Mouse (Mus musculus) forebrain, postnatal 0 days (tissue): ENCODE data around the gene Oit3. TPM values are rescaled to one million over a fixed set of nuclear protein-coding genes. Genes with fewer than 3 reads are reported as not detected.
A peak's percentile ranks its signal among the peaks of the same experiment; 100 is the strongest.

Experiments
- ATAC-seq: fragments of 200-750 bp; cut with Nextera tagmentation; 2 replicates; pipeline ENCODE4 v1.8.0; 2017; ENCODE audit warnings: mild to moderate bottlenecking, moderate library complexity
- DNase-seq: peaks from one replicate; pipeline ENCODE4 v3.0.0-alpha.2; 2015
- H3K27ac ChIP-seq: fragments of 300-500 bp; sonication (generic); 2 replicates; pipeline ENCODE4 v1.5.1; 2014; ENCODE audit warnings: low read depth, mild to moderate bottlenecking, antibody characterized with exemption, low read length, moderate library complexity, mixed read lengths
- H3K27me3 ChIP-seq: fragments of 300-500 bp; sonication (generic); 2 replicates; pipeline ENCODE4 v1.6.1; 2014; ENCODE audit warnings: mild to moderate bottlenecking, low read length, mixed read lengths; ENCODE audit not compliant: insufficient read depth
- H3K36me3 ChIP-seq: fragments of 300-500 bp; sonication (generic); 2 replicates; pipeline ENCODE4 v1.6.1; 2014; ENCODE audit warnings: mild to moderate bottlenecking, moderate library complexity; ENCODE audit not compliant: insufficient read depth
- H3K4me1 ChIP-seq: fragments of 300-500 bp; sonication (generic); 2 replicates; pipeline ENCODE4 v1.6.1; 2014; ENCODE audit warnings: antibody characterized with exemption; ENCODE audit not compliant: insufficient read depth
- H3K4me2 ChIP-seq: fragments of 300-500 bp; sonication (generic); 2 replicates; pipeline ENCODE4 v1.6.1; 2014; ENCODE audit warnings: low read depth, mild to moderate bottlenecking, moderate library complexity
- H3K4me3 ChIP-seq: fragments of 300-500 bp; sonication (generic); 2 replicates; pipeline ENCODE4 v1.5.1; 2014; ENCODE audit warnings: low read depth, low read length, mixed read lengths
- H3K9ac ChIP-seq: fragments of 300-500 bp; sonication (generic); 2 replicates; pipeline ENCODE4 v1.6.1; 2014; ENCODE audit warnings: mild to moderate bottlenecking
- H3K9me3 ChIP-seq: fragments of 300-500 bp; sonication (generic); 2 replicates; pipeline ENCODE4 v1.6.1; 2016; ENCODE audit warnings: low read length
- CTCF ChIP-seq: sonication (generic); IDR thresholded peaks from 2 replicates; pipeline ENCODE4 v1.5.1; 2016; ENCODE audit warnings: antibody characterized with exemption, control low read depth, low read depth
- WGBS: fragments of 180-500 bp; shearing (Covaris S2); extraction: QIAGEN DNeasy Blood & Tissue Kit; methylation state at CpG from one replicate; pipeline ENCODE4 v1.1.7; 2014; 5-methylcytosine and 5-hydroxymethylcytosine counted together
- polyA plus RNA-seq: library from polyadenylated mRNA; unstranded; fragments of >200 nt; fragmentation: Nextera tagmentation; extraction: Ambion mirVana; gene quantifications from 2 replicates; pipeline ENCODE4 v1.2.1, GENCODE M21; 2015
- total RNA-seq: library from RNA; depleted of rRNA; stranded (reverse); fragments of >200 nt; gene quantifications from 2 replicates; pipeline ENCODE4 v1.2.3, GENCODE M21; 2014; rRNA removed

The Oit3 gene
- total RNA-seq (0.19 TPM in 1 of 2 replicates, not detected in the other), polyA plus RNA-seq (0.10 and 0.27 TPM in 2 replicates)

GRCm38 (mm10) chr10:59441735-59442134 lies at the start of gene Oit3:
Gene Oit3, minus strand, starts transcription at chr10:59441778.
- Histone ChIP-seq H3K4me1 (no peaks in the 10 kb centered on the region), H3K36me3 (no peaks in the 10 kb centered on the region), H3K27me3 (no peaks in the 10 kb centered on the region), H3K27ac (no peak within 1 kb of the TSS), H3K4me2 (no peak within 1 kb of the TSS), H3K4me3 (no peak within 1 kb of the TSS), H3K9me3 (no peaks in the 10 kb centered on the region), H3K9ac (no peak within 1 kb of the TSS)
- 87% methylated on average over 11 of the region's 11 CpGs for WGBS
- ATAC-seq (no peak), DNase-seq (no peak)
- no peak for TF ChIP-seq CTCF

GRCm38 (mm10) chr10:59490920-59491319 lies 49.3 kb upstream of the Oit3 start:
- no peak overlapping the region for H3K9ac ChIP-seq
- no peaks in the 10 kb centered on the region for H3K27me3 ChIP-seq
- ATAC-seq: no peak
- H3K4me2 ChIP-seq: no peak overlapping the region
- H3K36me3 ChIP-seq: no peaks in the 10 kb centered on the region
- H3K4me3 ChIP-seq: no peak overlapping the region
- H3K4me1 ChIP-seq: no peaks in the 10 kb centered on the region
- 0 out of 2 replicates have a peak, but pooled peaks have one; percentile 33 for TF ChIP-seq CTCF
- peak; percentile 45 for DNase-seq
- 81% methylated on average over 8 of the region's 8 CpGs for WGBS
- H3K9me3 ChIP-seq: no peaks in the 10 kb centered on the region
- no peak overlapping the region for H3K27ac ChIP-seq

- Histone ChIP-seq H3K9ac (no peak overlapping the region), H3K36me3 (no peaks in the 10 kb centered on the region), H3K27ac (no peak overlapping the region), H3K4me3 (no peak overlapping the region), H3K9me3 (no peaks in the 10 kb centered on the region), H3K4me1 (no peaks in the 10 kb centered on the region), H3K4me2 (no peak overlapping the region), H3K27me3 (no peaks in the 10 kb centered on the region)
- TF ChIP-seq CTCF: no peak
- ATAC-seq (no peak), DNase-seq (no peak)
- 100% methylated on average over 1 of the region's 1 CpGs for WGBS
Observed at GRCm38 (mm10) chr10:59489411-59489810, 47.8 kb upstream of the Oit3 start.

DNA sequence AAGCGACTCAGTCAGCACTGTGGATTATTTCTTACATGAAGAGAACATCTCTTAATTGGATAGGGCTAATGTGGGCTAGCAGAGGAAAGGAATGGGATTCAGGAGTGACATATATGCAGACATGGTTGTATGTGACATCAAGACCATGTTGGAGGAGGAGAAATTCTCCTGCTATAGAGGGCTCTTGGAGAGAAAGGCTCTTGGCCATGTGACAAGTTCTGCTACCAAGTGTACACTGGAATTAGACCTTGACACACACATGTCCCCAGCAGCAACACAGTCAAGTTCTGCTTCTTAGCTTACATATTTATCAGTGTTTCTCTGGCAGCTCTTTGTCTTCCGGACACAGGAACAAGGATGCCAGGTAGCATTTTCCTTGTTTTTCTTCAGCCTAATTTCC lies 45.8 kb upstream of the Oit3 start:
- no peak overlapping the region for H3K27ac ChIP-seq
- DNase-seq (no peak), ATAC-seq (no peak)
- H3K36me3 ChIP-seq: no peaks in the 10 kb centered on the region
- WGBS: 93% methylated on average over 2 of the region's 2 CpGs
- no peaks in the 10 kb centered on the region for H3K27me3 ChIP-seq
- no peaks in the 10 kb centered on the region for H3K9me3 ChIP-seq
- H3K4me2 ChIP-seq: no peak overlapping the region
- no peak overlapping the region for H3K4me3 ChIP-seq
- H3K4me1 ChIP-seq: no peaks in the 10 kb centered on the region
- H3K9ac ChIP-seq: no peak overlapping the region
- no peak for TF ChIP-seq CTCF

GRCm38 (mm10) chr10:59484318-59484717 lies 42.7 kb upstream of the Oit3 start:
- WGBS: 88% methylated on average over 6 of the region's 6 CpGs

GRCm38 (mm10) chr10:59481381-59481780 lies 39.8 kb upstream of the Oit3 start:
- H3K9me3 ChIP-seq: no peaks in the 10 kb centered on the region
- no peak overlapping the region for H3K27ac ChIP-seq
- no peak overlapping the region for H3K9ac ChIP-seq
- TF ChIP-seq CTCF: no peak
- ATAC-seq (no peak), DNase-seq (no peak)
- H3K27me3 ChIP-seq: no peaks in the 10 kb centered on the region
- no peak overlapping the region for H3K4me3 ChIP-seq
- H3K4me2 ChIP-seq: no peak overlapping the region
- H3K4me1 ChIP-seq: no peaks in the 10 kb centered on the region
- WGBS: 91% methylated on average over 5 of the region's 5 CpGs
- H3K36me3 ChIP-seq: no peaks in the 10 kb centered on the region

More at GRCm38 (mm10) chr10:59484318-59484717, 42.7 kb upstream of the Oit3 start:
- DNase-seq (no peak), ATAC-seq (no peak)
- no peak overlapping the region for H3K27ac ChIP-seq
- no peak overlapping the region for H3K4me3 ChIP-seq
- no peaks in the 10 kb centered on the region for H3K27me3 ChIP-seq
- H3K4me2 ChIP-seq: no peak overlapping the region
- H3K4me1 ChIP-seq: no peaks in the 10 kb centered on the region
- H3K36me3 ChIP-seq: no peaks in the 10 kb centered on the region
- H3K9me3 ChIP-seq: no peaks in the 10 kb centered on the region
- no peak overlapping the region for H3K9ac ChIP-seq
- no peak for TF ChIP-seq CTCF

GRCm38 (mm10) chr10:59470451-59470850 lies 28.9 kb upstream of the Oit3 start:
- H3K27me3 ChIP-seq: no peaks in the 10 kb centered on the region
- DNase-seq: peak; percentile 28
- no peak overlapping the region for H3K9ac ChIP-seq
- 54% methylated on average over 5 of the region's 5 CpGs for WGBS
- 0 out of 2 replicates have a peak, but pooled peaks cover 4% of the 10 kb centered on the region for H3K36me3 ChIP-seq
- H3K4me1 ChIP-seq: no peaks in the 10 kb centered on the region
- no peaks in the 10 kb centered on the region for H3K9me3 ChIP-seq
- no peak for TF ChIP-seq CTCF
- H3K27ac ChIP-seq: no peak overlapping the region
- peak; percentile 12; the same call in 1 of the 2 replicates for ATAC-seq
- no peak overlapping the region for H3K4me3 ChIP-seq
- no peak overlapping the region for H3K4me2 ChIP-seq

DNA sequence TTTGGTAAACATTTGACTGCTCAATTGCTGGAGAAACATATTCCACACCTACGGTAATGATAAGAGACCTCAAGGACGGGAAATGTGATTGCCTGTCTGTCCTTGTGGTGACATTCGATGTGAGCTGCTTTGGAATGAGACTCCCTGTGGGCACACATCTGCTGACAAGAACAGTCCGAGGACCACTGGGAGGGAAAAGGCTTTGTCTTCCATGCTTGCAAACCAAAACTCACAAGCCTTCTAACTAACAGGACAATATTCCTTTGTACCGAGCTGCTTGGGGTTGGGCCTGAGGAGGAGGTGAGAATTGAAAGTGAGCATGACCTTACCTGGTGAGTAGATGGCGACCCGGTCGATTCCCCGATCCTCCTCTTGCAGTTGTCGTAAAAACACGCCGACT lies 25.7 kb upstream of the Oit3 start:
- Histone ChIP-seq H3K9me3 (no peaks in the 10 kb centered on the region), H3K36me3 (0 out of 2 replicates have a peak, but pooled peaks cover 6% of the 10 kb centered on the region), H3K4me3 (no peak overlapping the region), H3K9ac (no peak overlapping the region), H3K27ac (no peak overlapping the region), H3K27me3 (no peaks in the 10 kb centered on the region), H3K4me1 (no peaks in the 10 kb centered on the region), H3K4me2 (no peak overlapping the region)
- 90% methylated on average over 12 of the region's 12 CpGs for WGBS
- ATAC-seq: no peak
- TF ChIP-seq CTCF: no peak
- no peak for DNase-seq
